Mouse (Mus musculus) large intestine, adult 2 months (tissue): ENCODE data around the gene Sec14l1. TPM values are rescaled to one million over a fixed set of nuclear protein-coding genes. Genes with fewer than 3 reads are reported as not detected.

ENCODE experiments used
- DNase-seq: peaks from one replicate; pipeline ENCODE4 v3.0.0-alpha.2; 2012; ENCODE audit warnings: low read depth, low spot score
- WGBS: fragments of 180-500 bp; shearing (Covaris S2); methylation state at CpG from one replicate; pipeline ENCODE4 v1.1.7; 2018; 5-methylcytosine and 5-hydroxymethylcytosine counted together
- polyA plus RNA-seq: library from polyadenylated mRNA; depleted of rRNA; stranded (reverse); fragments of >200 nt; gene quantifications from 2 replicates; pipeline ENCODE4 v1.2.3, GENCODE M21; 2012

The Sec14l1 gene
- polyA plus RNA-seq, 1 experiment: 29.6 TPM

DNA sequence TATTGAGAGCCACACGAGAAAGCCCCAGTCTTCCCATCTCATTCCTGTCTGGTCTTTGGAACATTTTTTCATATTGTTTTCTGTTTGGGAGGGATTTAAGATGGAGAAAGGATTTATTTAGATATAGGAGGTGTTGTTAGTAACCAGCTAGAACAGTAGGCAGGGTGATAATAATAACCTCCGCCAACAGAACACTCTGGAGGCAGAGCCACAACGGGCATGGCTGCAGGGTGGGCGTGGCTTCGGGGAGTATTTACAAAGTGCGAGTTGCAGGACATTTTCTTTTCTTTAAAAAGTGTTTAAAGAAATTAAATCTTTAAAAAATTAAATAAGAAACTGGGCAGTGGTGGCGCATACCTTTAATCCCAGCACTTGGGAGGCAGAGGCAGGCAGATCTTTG, 9.1 kb upstream of the Sec14l1 start:
- no peak for DNase-seq
- WGBS: 61% methylated on average over 7 of the region's 7 CpGs

DNA sequence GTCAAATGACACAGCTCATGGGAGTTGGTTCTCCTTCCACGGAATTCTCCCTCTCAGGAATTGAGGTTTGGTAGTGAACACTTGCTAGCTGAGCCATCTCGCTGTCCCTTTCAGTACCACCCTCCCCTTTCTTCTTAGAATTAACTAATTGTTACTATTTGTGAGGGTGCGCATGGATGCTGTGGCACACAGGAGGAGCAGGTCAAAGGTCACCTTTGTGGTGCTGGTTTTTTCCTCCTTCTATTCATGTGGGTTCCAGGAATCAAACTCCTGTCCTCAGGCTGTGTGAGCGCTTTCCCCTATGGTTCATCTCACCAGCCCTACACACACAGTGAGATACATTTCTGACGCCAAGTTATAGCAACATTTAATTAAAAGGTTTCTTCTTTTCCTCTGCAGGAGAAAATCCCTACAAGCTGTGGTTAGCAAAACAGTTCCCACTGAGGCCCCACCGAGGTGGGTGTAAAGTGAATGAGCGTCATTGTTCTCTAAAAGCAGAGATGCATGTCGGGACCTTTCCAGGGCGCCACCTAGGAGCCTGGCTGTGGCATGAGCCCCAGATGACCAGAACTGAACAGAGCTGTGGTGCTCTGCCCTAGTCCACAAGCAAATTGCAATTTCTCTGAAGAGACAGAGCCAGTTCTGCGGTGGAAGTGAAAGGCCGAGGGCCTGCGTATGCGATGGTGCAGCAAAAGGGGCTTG, 8.2 kb upstream of the Sec14l1 start:
- 75% methylated on average over 13 of the region's 13 CpGs for WGBS
- DNase-seq: no peak

DNA sequence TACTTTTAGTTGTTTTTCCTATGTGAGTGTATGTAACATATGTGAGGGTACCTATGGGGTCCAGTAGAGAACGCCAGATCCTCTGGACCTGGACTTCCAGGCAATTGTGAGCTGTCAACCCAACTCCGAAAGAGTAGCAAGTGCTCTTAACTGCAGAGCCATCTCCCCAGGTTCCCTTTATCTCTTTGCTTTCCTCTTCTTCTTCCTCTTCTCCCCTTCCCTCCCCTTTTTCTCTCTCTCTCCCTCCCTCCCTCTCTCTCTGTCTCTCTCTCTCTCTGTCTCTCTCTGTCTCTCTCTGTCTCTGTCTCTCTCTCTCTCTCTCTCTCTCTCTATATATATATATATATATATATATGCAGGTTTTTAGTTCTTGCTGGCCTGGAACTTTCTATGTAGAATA, 7.1 kb upstream of the Sec14l1 start:
- DNase-seq: no peak
- WGBS: 100% methylated on average over 2 of the region's 2 CpGs

DNA sequence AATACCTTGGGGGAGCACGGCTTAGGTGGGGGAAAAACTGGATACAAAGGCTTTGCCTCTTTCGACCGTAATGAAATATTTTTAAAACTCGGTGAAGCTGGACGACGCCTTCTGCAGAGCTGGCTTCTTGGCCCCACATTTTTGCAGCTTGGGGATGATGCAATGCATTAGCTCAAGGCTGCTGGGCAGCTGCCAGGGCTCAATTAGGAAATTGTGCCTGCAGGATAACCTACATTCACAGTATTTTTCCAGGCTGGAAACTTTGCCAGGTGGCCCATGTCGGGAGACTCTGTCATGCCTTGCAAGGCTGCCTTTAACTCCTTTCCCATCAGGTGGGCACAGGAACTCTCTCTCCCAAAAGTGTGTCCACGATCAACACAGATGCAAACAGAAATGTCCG, 6.4 kb upstream of the Sec14l1 start:
- DNase-seq: no peak
- 18% methylated on average over 9 of the region's 9 CpGs for WGBS

DNA sequence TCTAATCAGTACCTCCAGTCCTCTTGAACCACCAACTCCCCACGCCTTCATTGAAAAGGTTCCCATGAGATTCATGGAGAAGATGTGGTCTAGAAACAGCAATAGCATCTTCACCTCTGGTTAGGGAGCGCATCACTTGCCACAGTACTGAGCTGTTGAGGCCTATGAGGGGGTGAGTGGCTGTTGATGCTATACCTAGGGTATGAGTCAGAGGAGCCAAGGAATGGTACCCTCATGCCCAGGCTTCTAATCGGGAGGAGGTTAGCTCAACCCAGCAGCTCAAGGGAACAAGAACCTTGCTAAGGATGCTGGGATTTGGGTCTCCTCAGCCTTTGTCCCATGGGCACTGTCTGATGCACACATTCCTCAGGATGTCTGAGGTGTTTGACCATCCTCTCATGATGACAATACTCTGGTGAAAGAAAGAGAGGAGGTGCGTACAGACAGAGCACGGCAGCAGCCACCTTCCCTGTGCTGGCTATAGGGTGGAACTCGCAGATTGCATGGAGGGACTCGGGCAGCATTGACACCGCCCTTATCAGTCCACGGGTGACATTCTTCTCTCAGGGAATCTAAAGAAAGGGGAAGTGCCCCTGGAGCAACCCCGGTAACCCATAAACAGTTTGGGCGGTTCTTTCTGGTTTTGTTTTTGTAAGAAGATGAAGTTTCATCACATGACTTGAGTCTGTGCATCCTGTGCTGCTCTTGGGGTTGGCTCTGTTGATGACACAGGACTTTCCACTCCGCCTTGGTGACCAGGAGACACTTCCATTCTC, 5.6 kb upstream of the Sec14l1 start:
- 68% methylated on average over 12 of the region's 12 CpGs for WGBS
- DNase-seq: no peak

DNA sequence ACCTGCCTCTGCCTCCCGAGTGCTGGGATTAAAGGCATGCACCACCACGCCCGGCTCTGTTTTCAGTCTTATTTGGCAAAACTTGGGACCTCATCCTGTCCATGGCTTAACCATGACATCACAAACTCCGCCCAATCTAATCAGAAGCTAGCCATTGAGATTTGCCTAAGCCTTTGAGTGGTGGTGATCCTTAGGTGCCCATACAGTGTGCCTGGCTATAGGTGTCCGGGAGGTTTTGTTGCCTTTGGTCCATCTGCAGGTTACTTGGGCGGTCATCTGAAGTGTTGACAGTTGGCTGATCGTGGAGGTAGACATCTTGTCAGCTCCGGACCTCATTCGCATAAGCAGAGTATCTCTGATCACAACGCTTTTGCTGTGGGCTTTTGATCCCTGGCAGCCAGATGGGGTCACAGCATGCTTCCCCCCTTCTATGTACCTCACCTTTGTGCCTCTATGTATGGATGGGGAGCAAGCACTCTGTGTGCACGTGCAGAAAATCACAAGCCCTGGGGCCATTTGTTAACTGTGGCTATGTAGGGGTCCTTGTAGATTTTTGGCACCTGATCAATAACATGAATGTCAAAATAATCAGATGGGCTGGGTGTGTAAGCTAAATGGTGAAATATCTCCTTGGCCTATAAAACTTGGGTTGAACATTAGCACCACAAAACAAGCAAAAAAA, 2.9 kb upstream of the Sec14l1 start:
- WGBS: 93% methylated on average over 11 of the region's 11 CpGs
- no peak for DNase-seq

DNA sequence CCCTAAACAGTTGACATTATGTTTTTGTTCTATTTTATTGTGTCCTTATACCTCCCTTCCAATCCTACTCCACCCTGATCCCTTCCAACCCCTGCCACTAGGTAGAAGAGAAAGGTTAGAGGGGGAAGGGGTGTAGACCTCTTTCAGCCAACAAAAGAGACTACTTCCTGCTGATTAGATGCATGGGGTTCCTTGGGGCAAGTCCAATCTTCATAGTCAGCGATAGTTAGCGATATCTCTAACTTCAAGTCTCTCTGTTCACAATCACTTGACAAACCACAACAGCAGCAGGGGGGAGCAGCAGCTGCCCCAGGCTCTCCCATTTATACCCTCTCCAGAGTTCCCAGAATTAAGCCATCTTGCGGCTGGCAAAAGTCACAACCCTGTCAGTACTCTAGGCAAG, 2.3 kb upstream of the Sec14l1 start:
- 74% methylated on average over 3 of the region's 3 CpGs for WGBS

DNA sequence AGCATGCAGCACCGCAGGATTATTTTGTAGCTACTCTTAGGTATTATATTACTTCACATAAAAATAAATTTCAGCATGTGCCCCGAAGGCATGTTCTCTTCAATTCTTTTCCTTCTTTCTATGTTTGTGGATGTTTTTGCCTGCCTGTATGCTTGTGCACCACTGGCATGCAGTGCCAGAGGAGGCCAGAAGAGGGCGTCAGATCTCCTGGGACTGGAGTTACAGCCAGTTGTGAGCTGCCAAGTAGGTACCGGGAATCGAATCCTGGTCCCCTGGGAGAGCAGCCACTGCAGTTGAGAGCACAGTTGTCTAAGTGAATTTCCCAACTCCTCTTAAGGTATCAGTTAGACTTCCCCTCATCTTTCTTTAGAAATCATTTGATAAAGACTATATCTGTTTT, 1.6 kb upstream of the Sec14l1 start:
- no peak for DNase-seq
- 86% methylated on average over 5 of the region's 5 CpGs for WGBS

More for the DNA sequence above, 2.3 kb upstream of the Sec14l1 start:
- DNase-seq: no peak

DNA sequence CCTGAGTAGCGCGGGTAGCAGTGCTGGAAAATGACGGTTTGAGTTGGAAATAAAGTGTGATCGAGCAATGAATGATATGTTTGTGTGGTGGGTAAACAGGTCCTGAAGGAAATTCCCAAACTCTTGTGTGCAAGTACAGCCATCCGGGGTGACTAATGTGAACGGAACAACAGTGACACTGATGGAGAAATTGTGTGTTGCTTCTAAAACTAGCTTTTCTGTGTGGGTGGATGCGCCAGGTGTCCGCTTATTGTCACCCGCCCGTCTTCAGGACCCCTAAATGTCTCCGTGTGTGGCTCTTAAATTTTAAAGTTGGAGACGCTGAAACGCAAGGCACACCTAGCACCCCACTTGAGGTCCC, 757 bp upstream of the Sec14l1 start:
- no peak for DNase-seq
- 24% methylated on average over 13 of the region's 13 CpGs for WGBS

DNA sequence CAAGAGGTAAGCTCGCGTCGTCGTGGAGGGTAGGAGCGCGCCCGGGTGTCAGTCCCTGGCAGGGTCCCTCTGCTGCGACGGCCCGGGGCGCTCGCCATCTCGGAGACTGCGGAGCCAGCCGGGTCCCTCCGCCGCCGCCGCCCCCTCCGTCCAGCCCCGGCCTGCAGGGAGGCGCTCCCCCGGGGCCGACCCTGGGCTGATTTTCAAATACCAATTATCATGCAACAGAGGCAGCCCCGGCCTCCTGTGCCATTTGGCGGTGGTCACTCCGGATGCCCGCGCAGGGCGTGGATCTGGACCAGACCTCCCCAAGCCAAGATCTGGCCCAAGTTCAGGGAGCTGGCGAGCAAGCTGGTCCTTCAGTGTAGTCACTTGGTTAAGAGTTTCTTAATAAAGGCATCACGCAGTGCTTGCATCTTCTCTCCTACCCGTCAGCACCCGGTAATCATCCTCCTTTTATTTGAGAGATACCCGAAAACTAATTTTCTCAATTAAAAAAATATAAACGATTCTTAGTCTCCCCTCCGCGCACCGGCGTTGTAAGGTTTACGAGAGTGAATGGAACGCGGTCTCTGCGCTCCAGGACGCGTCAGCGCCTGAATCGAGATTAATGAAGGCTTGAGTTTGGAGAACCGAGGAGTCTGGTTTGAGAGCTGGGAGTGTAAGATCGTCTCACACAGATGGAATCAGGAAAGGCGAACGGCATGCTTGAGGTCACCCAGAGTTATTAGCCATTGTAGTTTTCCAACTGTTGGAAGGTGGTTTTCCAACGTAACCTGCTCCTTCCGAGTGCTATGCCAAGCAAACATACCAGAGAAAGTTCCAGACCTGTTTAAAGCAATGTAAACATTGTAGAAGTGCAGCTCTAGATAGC, 615 bp downstream of the Sec14l1 start:
- DNase-seq: no peak
- WGBS: under 1% methylated on average over 52 of the region's 54 CpGs

DNA sequence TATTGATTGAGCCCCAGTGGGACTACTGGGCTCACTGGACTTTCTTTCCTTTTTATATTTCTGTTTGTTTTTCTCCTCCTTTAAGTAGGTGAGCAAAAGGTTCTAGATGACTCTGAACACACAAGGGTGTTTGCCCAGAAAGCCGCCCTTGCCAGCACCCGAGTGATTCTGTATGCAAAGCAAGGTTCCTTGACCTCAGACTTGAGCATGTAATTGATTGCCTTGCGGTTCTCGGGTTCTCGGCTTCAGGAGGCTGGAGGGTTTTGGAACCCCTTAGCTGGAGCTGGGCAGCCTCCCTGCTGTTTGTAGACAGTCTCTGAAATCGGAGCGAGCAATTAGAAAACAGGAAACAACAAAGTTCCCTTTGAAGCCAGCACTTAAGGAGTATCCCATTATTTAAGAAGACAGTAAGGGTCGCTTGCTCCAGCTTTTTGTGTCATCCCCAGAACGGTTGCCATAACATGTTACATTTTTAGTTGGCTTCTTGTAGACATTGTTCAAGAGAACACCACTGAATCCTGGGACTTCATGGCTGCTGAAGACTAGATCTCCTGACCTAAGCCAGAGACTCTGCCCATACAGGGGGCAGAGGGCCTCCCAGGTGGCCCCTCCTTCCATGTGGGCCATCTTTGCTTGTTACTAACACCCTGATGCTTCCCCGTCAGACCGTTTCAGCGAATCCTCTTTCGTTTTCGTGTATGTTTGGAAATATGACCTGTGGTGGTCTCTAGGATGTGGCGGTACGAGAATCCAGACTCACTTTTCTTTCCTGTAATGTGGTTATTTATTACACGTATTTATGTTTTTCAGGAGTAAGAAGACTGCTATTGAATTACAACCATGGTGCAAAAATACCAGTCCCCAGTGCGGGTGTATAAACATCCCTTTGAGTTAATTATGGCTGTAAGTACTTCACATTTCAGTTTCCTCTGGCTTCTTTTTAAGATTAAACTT, 1.7 kb downstream of the Sec14l1 start:
- 38% methylated on average over 18 of the region's 18 CpGs for WGBS
- no peak for DNase-seq

DNA sequence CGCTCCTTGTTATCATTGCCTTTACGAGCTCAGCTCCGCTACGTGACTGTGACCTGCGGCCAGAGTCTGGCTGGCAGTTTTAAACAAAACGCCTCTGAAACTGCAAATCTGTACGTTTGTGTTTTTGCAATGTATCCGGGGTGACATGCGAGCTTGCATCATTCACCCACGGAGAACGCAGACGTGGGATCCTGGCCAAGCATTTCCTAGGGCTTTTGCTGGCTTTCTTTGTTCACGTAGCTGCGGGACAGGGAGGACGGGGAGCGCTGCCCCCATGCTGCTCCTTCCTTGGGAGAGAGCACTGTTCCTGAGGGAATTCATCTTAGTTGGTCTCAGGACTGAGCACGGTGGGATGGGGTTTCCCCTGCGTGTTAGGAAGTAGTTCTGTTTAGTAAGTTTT, 2.4 kb downstream of the Sec14l1 start:
- DNase-seq: no peak
- 47% methylated on average over 18 of the region's 18 CpGs for WGBS

DNA sequence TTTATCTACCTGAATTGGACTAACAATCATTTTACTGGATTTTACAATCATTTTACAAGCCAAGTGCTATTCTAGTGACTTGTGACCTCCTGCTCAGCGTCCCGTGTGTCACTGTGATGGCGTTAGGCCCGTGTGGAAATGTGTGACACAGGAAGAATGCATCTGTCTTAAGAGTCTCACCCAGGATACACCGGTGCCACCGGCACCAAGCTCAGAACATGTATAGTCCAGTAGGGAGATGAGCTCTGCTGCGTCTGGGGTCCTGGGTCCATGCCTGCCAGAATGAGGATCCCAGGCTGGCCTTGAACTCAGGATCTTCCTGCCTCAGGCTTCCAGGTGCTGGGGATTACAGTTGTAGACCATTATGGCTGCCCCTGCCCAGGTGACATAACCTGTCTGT, 2.8 kb downstream of the Sec14l1 start:
- WGBS: 52% methylated on average over 7 of the region's 7 CpGs
- DNase-seq: no peak

DNA sequence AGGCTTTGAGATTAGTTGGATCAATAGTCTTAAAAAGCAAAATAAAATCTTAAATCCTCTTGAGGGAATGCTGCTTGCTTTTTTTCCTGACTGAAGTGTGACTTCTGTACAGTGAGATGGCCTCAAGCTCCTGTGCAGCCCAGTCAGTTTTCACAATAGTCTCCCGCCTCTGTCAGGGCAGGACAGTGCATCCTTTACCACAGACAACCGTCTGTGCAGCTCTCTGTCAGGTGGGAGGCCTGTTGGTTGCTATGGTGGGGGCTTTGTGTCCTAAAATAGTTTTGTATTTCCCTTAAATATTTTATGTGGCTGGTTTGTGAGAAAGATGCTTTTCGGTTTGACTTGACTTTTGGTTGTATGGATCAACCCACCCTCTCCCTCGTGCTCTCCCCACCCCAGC, 3.3 kb downstream of the Sec14l1 start:
- 75% methylated on average over 4 of the region's 4 CpGs for WGBS
- no peak for DNase-seq

DNA sequence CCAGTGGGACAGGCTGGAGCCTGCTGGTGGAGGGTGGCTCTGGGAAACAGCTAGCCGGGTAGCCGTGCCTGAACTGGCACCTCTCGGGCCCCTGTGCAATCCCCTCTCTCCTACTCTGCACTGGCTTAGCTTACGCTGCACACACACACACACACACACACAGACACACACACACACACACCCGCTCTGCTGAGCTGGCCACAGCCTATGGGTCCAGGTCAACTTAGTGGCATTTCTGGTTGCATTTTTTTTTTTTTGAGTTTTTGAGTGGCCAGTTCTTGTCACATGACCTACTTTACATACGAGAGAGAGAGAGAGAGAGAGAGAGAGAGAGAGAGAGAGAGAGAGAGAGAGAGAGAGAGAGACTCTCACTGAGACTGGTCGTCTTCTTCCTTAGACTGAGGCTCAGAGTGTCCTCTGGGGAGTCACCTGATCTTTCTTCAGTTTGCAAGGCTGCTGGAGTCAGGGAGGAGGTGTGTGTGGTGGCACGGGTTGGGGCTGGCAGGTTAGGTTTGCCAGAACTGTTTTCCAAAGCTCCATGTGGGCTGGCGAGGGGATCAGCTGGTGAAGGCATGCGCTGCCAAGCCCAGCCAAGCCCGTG, 3.9 kb downstream of the Sec14l1 start:
- 58% methylated on average over 11 of the region's 11 CpGs for WGBS
- no peak for DNase-seq

DNA sequence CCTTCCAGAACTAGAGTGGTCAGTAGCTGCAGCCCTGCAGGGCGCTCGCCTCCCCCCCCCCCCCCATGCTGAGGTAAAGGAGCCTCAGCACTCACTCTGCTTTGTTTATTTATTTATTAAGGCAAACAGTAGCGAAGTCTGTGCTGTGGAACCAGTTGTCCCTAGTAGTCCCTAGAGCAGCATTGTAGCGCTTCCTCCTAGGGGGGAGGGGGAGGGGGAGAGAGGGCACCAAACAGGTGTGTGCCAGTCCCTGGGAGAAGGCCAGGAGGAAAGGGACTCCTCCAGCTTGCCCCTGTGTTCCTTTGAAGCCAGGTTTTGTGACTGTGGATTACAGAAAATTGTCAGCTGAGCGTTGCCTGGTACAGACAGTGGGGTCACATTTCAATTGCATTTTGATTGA, 4.8 kb downstream of the Sec14l1 start:
- DNase-seq: no peak
- WGBS: 31% methylated on average over 5 of the region's 5 CpGs

DNA sequence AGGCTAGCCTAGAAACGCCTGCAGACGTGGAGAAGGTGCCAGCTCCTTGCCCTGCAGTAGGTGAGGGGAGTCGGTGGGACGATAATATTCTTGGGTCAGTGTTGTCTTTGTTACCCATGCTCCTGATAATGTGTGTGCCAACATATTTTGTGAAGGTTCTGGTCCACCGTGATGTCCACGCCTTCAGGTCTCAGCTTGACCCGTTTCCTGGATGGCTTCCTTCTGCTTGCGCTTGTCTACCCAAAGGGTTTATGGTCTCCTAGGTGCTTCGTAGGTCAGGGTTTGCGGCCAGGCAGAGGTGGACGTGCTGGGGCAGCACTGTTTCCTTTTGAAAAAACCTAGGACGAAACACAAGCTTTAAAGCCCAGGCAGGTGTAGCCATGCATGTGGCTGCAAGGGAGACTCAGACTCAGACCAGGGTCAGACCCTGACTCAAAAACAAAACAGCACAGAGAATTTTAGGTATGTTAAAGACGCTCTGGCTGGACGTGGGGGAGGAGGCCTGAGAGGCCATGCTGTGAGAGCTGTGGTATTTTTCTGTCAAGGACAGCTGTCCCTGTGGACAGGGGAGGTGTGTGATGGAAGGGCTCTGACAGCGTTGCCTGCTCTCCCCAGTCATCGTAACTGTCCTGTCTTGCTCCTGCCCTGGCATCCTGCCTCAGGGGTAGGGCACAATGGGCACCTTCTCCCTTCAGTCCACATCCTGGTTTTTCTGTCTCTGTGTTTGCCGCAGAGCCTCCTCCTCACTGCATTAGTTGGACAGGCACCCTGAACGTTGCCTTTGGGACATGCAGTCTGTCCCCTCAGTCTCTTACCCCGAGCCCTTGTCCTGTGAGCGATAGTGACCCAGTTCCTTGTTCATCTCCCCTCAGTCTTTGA, 5.6 kb downstream of the Sec14l1 start:
- WGBS: 64% methylated on average over 20 of the region's 20 CpGs
- DNase-seq: no peak

DNA sequence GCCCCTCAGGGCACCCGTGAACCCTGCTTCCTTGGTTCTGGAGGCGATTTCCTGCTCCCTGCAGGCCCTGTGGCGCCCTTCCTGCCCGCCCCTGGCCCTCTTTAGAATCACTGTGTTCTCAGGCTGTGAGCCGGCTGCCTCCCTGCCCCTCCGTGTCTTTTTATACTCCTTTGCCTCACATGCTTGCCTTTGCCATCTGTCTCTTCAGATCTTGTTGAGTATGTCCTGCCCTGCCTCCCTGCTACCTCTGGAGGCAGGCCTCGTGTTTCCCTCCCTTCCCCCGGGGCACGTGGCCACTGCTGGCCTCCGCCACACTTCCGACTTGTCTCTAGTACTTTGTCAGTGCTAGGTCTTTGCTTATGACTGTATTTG, 6.2 kb downstream of the Sec14l1 start:
- DNase-seq: no peak
- 70% methylated on average over 11 of the region's 11 CpGs for WGBS
